Mouse (Mus musculus) liver, postnatal 0 days (tissue): ENCODE measurements around the gene Itgb2l. TPM values are rescaled to one million over a fixed set of nuclear protein-coding genes. Genes with fewer than 3 reads are reported as not detected.

Experiments
- ATAC-seq: fragments of 200-750 bp; cut with Nextera tagmentation; 2 replicates; pipeline ENCODE4 v1.8.0; 2017; ENCODE audit warnings: mild to moderate bottlenecking, moderate library complexity
- DNase-seq: peaks from one replicate; pipeline ENCODE4 v3.0.0-alpha.2; 2016
- H3K27ac ChIP-seq: fragments of 300-500 bp; sonication (generic); 2 replicates; pipeline ENCODE4 v1.5.1; 2014; ENCODE audit warnings: antibody characterized with exemption, moderate library complexity, mild to moderate bottlenecking, low read depth
- H3K27me3 ChIP-seq: fragments of 300-500 bp; sonication (generic); 2 replicates; pipeline ENCODE4 v1.6.1; 2014; ENCODE audit warnings: low read length, control low read depth, mixed read lengths; ENCODE audit not compliant: insufficient read depth
- H3K36me3 ChIP-seq: fragments of 300-500 bp; sonication (generic); replicated peaks from 2 replicates; pipeline ENCODE4 v1.6.1; 2014; ENCODE audit warnings: mild to moderate bottlenecking, control low read depth, low read length, moderate library complexity, mixed read lengths; ENCODE audit not compliant: insufficient read depth
- H3K4me1 ChIP-seq: fragments of 300-500 bp; sonication (generic); 2 replicates; pipeline ENCODE4 v1.6.1; 2014; ENCODE audit warnings: antibody characterized with exemption, mild to moderate bottlenecking, control low read depth; ENCODE audit not compliant: insufficient read depth
- H3K4me2 ChIP-seq: fragments of 300-500 bp; sonication (generic); 2 replicates; pipeline ENCODE4 v1.6.1; 2014; ENCODE audit warnings: low read depth, mild to moderate bottlenecking, low read length, moderate library complexity, mixed read lengths
- H3K4me3 ChIP-seq: fragments of 300-500 bp; sonication (generic); 2 replicates; pipeline ENCODE4 v1.5.1; 2014; ENCODE audit warnings: low read depth, low read length
- H3K9ac ChIP-seq: fragments of 300-500 bp; sonication (generic); replicated peaks from 2 replicates; pipeline ENCODE4 v1.6.1; 2014; ENCODE audit warnings: mild to moderate bottlenecking, moderate library complexity
- H3K9me3 ChIP-seq: fragments of 300-500 bp; sonication (generic); 2 replicates; pipeline ENCODE4 v1.6.1; 2016; ENCODE audit warnings: mild to moderate bottlenecking, control low read depth, low read length, mixed read lengths
- CTCF ChIP-seq: sonication (generic); IDR thresholded peaks from 2 replicates; pipeline ENCODE4 v1.5.1; 2016; ENCODE audit warnings: antibody characterized with exemption, low read depth
- EP300 ChIP-seq: IDR thresholded peaks from 2 replicates; pipeline ENCODE4 v1.6.1; 2016; ENCODE audit warnings: antibody characterized with exemption, low read depth, mild to moderate bottlenecking
- WGBS: fragments of 180-500 bp; shearing (Covaris S2); extraction: QIAGEN DNeasy Blood & Tissue Kit; methylation state at CpG from one replicate; pipeline ENCODE4 v1.1.7; 2014; ENCODE audit not compliant: insufficient replicate concordance; 5-methylcytosine and 5-hydroxymethylcytosine counted together
- polyA plus RNA-seq: library from polyadenylated mRNA; unstranded; fragments of >200 nt; fragmentation: Nextera tagmentation; extraction: Ambion mirVana; gene quantifications from 2 replicates; pipeline ENCODE4 v1.2.1, GENCODE M21; 2015

The Itgb2l gene
- polyA plus RNA-seq, result 8.7 and 10.0 TPM in 2 replicates

GRCm38 (mm10) chr16:96443468-96443867 lies at the start of gene Itgb2l:
Itgb2l (minus strand) TSS chr16:96443619.
- no peaks in the 10 kb centered on the region for H3K9me3 ChIP-seq
- no peaks in the 10 kb centered on the region for H3K4me1 ChIP-seq
- H3K9ac ChIP-seq, result peak within 1 kb of the TSS; percentile 11; the same call in 1 of the 2 replicates
- H3K4me2 ChIP-seq, result peak within 1 kb of the TSS; percentile 32; the same call in 1 of the 2 replicates
- peak within 1 kb of the TSS; percentile 34 for H3K27ac ChIP-seq
- H3K27me3 ChIP-seq, result no peaks in the 10 kb centered on the region
- no peak for ATAC-seq
- no peak for DNase-seq
- no peaks in the 10 kb centered on the region for H3K36me3 ChIP-seq
- no peak for TF ChIP-seq EP300
- no peak for TF ChIP-seq CTCF
- WGBS, result 45% methylated on average over 2 of the region's 2 CpGs
- peak within 1 kb of the TSS; percentile 27 for H3K4me3 ChIP-seq

- TF ChIP-seq CTCF, result no peak
- TF ChIP-seq EP300, result no peak
- H3K27me3 ChIP-seq, result no peaks in the 10 kb centered on the region
- 72% methylated on average over 3 of the region's 3 CpGs for WGBS
- H3K36me3 ChIP-seq, result no peaks in the 10 kb centered on the region
- no peak overlapping the region for H3K27ac ChIP-seq
- no peaks in the 10 kb centered on the region for H3K4me1 ChIP-seq
- no peaks in the 10 kb centered on the region for H3K9me3 ChIP-seq
- H3K4me3 ChIP-seq, result no peak overlapping the region
- ATAC-seq (no peak), DNase-seq (no peak)
- no peak overlapping the region for H3K9ac ChIP-seq
- no peak overlapping the region for H3K4me2 ChIP-seq
Measured at GRCm38 (mm10) chr16:96491530-96491929, 48.1 kb upstream of the Itgb2l start.

- ATAC-seq (no peak), DNase-seq (no peak)
- no peaks in the 10 kb centered on the region for H3K36me3 ChIP-seq
- no peak overlapping the region for H3K4me2 ChIP-seq
- H3K9me3 ChIP-seq, result no peaks in the 10 kb centered on the region
- TF ChIP-seq EP300 (no peak), CTCF (no peak)
- no peak overlapping the region for H3K9ac ChIP-seq
- no peaks in the 10 kb centered on the region for H3K4me1 ChIP-seq
- no peak overlapping the region for H3K4me3 ChIP-seq
- WGBS, result 77% methylated on average over 5 of the region's 5 CpGs
- no peak overlapping the region for H3K27ac ChIP-seq
- H3K27me3 ChIP-seq, result no peaks in the 10 kb centered on the region
Measured at GRCm38 (mm10) chr16:96488038-96488437, 44.6 kb upstream of the Itgb2l start.

- 69% methylated on average over 11 of the region's 11 CpGs for WGBS
- Histone ChIP-seq H3K36me3 (no peaks in the 10 kb centered on the region), H3K9me3 (no peaks in the 10 kb centered on the region), H3K4me1 (no peaks in the 10 kb centered on the region), H3K4me3 (no peak overlapping the region), H3K4me2 (no peak overlapping the region), H3K27me3 (no peaks in the 10 kb centered on the region), H3K27ac (no peak overlapping the region), H3K9ac (no peak overlapping the region)
- TF ChIP-seq EP300 (no peak), CTCF (no peak)
- ATAC-seq, result no peak
- DNase-seq, result no peak
Measured at GRCm38 (mm10) chr16:96487007-96487684, 43.7 kb upstream of the Itgb2l start.

GRCm38 (mm10) chr16:96481791-96482190 lies 38.4 kb upstream of the Itgb2l start:
- Histone ChIP-seq H3K4me3 (no peak overlapping the region), H3K9me3 (no peaks in the 10 kb centered on the region), H3K36me3 (no peaks in the 10 kb centered on the region), H3K9ac (no peak overlapping the region), H3K27ac (no peak overlapping the region), H3K4me1 (no peaks in the 10 kb centered on the region), H3K4me2 (no peak overlapping the region), H3K27me3 (no peaks in the 10 kb centered on the region)
- no peak for DNase-seq
- WGBS, result 83% methylated on average over 4 of the region's 4 CpGs
- no peak for TF ChIP-seq CTCF
- no peak for TF ChIP-seq EP300
- ATAC-seq, result no peak

GRCm38 (mm10) chr16:96474185-96474584 lies 30.8 kb upstream of the Itgb2l start:
- no peak overlapping the region for H3K27ac ChIP-seq
- no peak overlapping the region for H3K4me2 ChIP-seq
- 72% methylated on average over 3 of the region's 3 CpGs for WGBS
- no peaks in the 10 kb centered on the region for H3K9me3 ChIP-seq
- ATAC-seq (no peak), DNase-seq (no peak)
- no peak for TF ChIP-seq EP300
- no peak for TF ChIP-seq CTCF
- H3K27me3 ChIP-seq, result no peaks in the 10 kb centered on the region
- H3K36me3 ChIP-seq, result no peaks in the 10 kb centered on the region
- no peaks in the 10 kb centered on the region for H3K4me1 ChIP-seq
- no peak overlapping the region for H3K4me3 ChIP-seq
- no peak overlapping the region for H3K9ac ChIP-seq

GRCm38 (mm10) chr16:96472816-96473215 lies 29.4 kb upstream of the Itgb2l start:
- TF ChIP-seq CTCF (no peak), EP300 (no peak)
- Histone ChIP-seq H3K36me3 (no peaks in the 10 kb centered on the region), H3K9ac (no peak overlapping the region), H3K4me1 (no peaks in the 10 kb centered on the region), H3K27me3 (no peaks in the 10 kb centered on the region), H3K4me2 (no peak overlapping the region), H3K27ac (no peak overlapping the region), H3K4me3 (no peak overlapping the region), H3K9me3 (no peaks in the 10 kb centered on the region)
- ATAC-seq (no peak), DNase-seq (no peak)
- 55% methylated on average over 7 of the region's 7 CpGs for WGBS
